Mouse (Mus musculus) gonadal fat pad, adult 2 months (tissue): Measurements from ENCODE around the gene Fam221b. TPM values are rescaled to one million over a fixed set of nuclear protein-coding genes. Genes with fewer than 3 reads are reported as not detected.

ENCODE experiments used
- DNase-seq: peaks from one replicate; pipeline ENCODE4 v3.0.0-alpha.2; 2012; ENCODE audit warnings: low read depth
- polyA plus RNA-seq: library from polyadenylated mRNA; depleted of rRNA; stranded (reverse); fragments of >200 nt; gene quantifications from 2 replicates; pipeline ENCODE4 v1.2.3, GENCODE M21; 2012; rRNA removed

Fam221b gene
- 0.50 and 0.77 TPM in 2 replicates for polyA plus RNA-seq

GRCm38 (mm10) chr4:43668782-43669427 lies at the start of gene Fam221b, which contains the start of gene Tmem8b:
Fam221b (minus strand) TSS chr4:43669145.
Tmem8b (plus strand) TSS chr4:43668971.
- no peak for DNase-seq

DNA sequence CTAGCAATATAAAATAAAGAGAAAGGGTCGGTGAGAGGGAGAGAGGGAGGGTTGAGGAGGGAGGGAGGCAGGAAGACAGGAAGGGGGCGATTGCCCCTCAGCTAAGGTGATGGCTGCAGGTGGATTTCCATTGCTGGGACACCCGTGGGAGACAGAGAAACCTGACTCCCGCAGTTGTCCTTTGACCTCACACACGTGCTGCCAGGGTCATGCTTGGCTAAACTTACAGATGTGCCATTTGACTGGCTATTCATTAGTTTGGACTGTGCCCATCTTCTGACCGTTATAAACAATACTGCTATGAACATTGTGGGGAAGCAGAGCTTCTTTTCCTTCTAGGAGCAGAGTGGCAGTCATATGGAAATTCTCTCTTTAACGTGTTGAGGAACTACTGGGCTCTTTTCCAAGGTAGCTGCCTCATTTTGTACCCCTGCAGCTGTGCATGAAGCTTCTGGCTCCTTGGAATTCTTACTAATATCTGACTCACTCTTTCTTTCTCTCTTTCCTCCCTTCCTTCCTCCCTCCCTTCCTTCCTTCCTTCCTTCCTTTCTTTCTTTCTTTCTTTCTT lies 44.8 kb upstream of the Fam221b start:
- DNase-seq: no peak

GRCm38 (mm10) chr4:43711821-43712220 lies 42.9 kb upstream of the Fam221b start:
- DNase-seq: no peak

GRCm38 (mm10) chr4:43709869-43710268 lies 40.9 kb upstream of the Fam221b start, which contains the start of gene Olfr71:
Olfr71 (minus strand) TSS chr4:43710255.
- DNase-seq: no peak

- DNase-seq: no peak
Observed at GRCm38 (mm10) chr4:43705991-43706390, 37.0 kb upstream of the Fam221b start.

GRCm38 (mm10) chr4:43703851-43704250 lies 34.9 kb upstream of the Fam221b start:
- no peak for DNase-seq

GRCm38 (mm10) chr4:43703439-43703838 lies 34.5 kb upstream of the Fam221b start:
- no peak for DNase-seq

- DNase-seq: no peak
Observed at GRCm38 (mm10) chr4:43700707-43701106, 31.8 kb upstream of the Fam221b start, which contains the start of gene Olfr70. Olfr70 (minus strand) TSS chr4:43700807.

- DNase-seq: no peak
Observed at GRCm38 (mm10) chr4:43696561-43696960, 27.6 kb upstream of the Fam221b start.

- no peak for DNase-seq
Observed at GRCm38 (mm10) chr4:43695249-43695671, 26.3 kb upstream of the Fam221b start.

- DNase-seq: no peak
Observed at GRCm38 (mm10) chr4:43694439-43695248, 25.7 kb upstream of the Fam221b start.

DNA sequence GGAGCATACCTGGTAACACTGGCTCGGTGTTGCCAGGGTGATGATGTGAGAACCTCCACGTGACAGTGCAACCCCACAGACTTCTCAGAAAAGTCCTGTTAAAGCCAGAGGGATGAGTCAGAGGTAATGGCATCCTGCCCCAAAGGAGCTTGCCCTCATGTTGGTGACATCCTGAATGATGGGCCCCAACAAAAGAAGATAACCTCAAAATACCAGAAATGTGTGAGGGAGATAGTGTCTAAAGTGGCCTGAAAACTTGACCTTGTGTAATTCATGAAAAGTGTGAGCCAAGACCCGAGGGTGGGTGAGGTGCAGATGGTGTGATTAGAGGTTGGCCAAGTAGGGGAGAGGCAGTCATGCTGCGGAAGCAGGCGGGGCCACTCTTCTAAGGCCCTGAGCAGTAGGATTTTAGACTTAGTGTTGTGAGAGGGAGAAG lies 24.9 kb upstream of the Fam221b start:
- no peak for DNase-seq

GRCm38 (mm10) chr4:43691026-43691425 lies 22.1 kb upstream of the Fam221b start:
- no peak for DNase-seq

DNA sequence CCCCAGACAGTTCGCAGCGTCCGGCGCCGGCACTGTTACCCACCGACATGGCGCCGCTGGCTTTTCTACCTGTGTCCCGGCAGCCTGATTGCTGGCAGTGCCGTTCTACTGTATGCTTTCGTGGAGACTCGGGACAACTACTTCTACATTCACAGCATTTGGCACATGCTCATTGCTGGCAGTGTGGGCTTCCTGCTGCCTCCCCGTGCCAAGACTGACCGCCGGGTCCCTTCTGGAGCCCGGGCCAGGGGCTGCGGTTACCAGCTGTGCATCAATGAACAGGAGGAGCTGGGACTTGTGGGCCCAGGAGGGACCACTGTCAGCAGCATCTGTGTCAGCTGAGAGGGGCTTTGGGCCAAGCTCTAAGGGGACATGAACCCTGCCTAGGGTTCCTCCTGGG lies 21.1 kb upstream of the Fam221b start:
- DNase-seq: no peak

- DNase-seq: no peak
Observed at GRCm38 (mm10) chr4:43679416-43680043, 10.6 kb upstream of the Fam221b start.

- DNase-seq: no peak
Observed at GRCm38 (mm10) chr4:43678541-43678940, 9.6 kb upstream of the Fam221b start.

DNA sequence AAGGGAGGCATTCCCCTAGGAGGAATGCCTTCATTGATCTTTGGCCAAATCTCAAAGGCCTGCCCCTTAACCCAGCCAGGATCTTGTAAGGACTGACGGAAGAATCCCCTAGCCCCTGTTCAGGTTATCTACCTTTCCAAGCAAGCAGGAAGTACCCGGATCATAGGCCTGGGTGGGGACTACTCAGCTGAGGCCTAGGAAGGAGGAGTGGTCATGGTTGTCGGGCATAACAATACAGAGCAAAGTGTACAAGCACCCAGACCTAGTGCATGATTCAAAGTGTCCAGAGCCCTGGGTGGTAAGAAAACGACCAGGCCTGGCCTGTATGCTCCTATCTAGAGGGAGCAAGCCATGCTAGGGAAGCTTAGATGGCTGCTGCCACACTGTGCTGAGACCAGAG lies 6.7 kb upstream of the Fam221b start:
- no peak for DNase-seq

DNA sequence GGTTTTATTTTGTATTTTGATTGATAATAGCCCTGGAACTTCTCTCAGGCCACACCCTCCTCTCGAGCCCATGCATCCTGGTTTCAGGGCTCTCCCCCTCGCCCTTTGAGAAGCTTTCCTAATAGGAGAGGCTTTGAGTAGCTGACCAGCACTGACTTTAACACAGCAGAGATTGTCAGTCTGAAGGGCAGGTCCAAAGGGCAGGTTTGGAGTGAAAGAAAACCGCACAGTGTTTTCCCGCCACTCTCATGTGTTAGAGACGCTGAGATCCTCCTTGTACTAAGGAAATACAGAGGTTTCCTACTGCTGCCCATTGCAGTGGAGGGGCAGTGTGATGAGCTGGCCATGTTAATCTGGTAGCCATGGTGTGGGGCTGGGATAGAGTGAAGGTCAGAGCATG lies 6.0 kb upstream of the Fam221b start:
- DNase-seq: no peak

GRCm38 (mm10) chr4:43673703-43674102 lies 4.8 kb upstream of the Fam221b start:
- DNase-seq: no peak

DNA sequence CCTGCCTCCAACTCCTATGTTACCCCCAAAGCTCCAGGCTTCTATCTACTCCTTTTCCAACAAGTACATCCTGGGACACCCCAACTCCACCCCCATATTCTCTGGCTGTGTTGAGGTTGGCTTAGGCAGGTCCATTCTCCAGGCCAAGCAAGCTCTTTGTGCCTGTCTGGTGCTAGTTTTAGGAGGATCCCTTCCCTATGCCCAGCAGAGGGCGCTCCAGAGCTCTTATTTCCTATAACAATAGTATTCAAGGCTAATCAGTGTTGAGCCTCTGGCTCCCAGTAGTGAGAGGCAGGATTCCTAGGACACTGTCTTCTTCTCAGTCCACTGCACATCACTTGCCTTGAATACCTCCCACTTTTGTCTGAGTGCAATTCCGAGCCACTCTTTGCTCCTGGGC lies 3.1 kb upstream of the Fam221b start:
- DNase-seq: no peak

- DNase-seq: no peak
Observed at GRCm38 (mm10) chr4:43669428-43669794, 466 bp upstream of the Fam221b start.

GRCm38 (mm10) chr4:43666412-43666811 lies 2.5 kb downstream of the Fam221b start:
- no peak for DNase-seq
